Mouse (Mus musculus) gonadal fat pad, adult 2 months (tissue): Measurements from ENCODE around the gene 1700015G11Rik. TPM values are rescaled to one million over a fixed set of nuclear protein-coding genes. Genes with fewer than 3 reads are reported as not detected.

ENCODE experiments used
- DNase-seq: peaks from one replicate; pipeline ENCODE4 v3.0.0-alpha.2; 2012; ENCODE audit warnings: low read depth
- polyA plus RNA-seq: library from polyadenylated mRNA; depleted of rRNA; stranded (reverse); fragments of >200 nt; gene quantifications from 2 replicates; pipeline ENCODE4 v1.2.3, GENCODE M21; 2012; rRNA removed

1700015G11Rik gene
- polyA plus RNA-seq, 1 experiment = 0.49 TPM

DNA sequence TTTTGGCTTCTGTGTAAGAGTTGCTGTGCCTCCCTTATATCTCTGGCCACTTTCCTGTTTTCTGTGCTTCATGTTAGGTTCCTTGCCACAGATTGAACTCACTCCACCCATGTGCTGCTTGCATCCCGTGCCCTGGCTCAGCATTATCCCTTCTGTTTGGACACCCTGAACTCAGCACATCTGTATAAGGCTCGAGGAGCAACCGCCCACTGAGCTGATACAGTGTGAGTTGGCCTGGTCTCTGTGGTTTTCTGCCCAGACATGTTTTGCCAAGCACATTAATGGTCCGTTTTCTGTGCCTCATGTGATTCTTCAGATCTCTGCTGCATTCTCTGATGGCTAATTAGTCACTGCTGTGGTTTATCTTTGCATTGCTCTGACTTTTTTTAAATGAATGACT is 47.9 kb downstream of the 1700015G11Rik start:
- DNase-seq = no peak

DNA sequence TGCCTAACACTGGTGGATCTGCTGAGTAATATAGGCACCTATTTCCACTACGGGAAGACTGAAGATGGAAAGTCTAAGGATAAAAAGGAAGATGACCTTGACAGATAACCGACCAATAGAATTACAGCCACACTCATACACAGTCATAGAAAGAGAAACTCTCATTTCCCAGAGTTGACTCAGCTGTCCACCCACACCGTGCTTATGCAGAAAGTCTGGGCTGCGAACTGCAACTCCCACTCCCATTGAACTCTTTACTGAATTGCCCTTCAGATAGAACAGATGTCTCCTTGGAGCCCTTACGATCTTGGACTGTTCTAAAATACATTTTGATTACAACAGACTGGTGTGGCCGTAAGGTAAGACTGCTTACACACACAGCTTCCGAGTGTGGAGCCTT is 50.8 kb downstream of the 1700015G11Rik start:
- DNase-seq = peak; percentile 16

DNA sequence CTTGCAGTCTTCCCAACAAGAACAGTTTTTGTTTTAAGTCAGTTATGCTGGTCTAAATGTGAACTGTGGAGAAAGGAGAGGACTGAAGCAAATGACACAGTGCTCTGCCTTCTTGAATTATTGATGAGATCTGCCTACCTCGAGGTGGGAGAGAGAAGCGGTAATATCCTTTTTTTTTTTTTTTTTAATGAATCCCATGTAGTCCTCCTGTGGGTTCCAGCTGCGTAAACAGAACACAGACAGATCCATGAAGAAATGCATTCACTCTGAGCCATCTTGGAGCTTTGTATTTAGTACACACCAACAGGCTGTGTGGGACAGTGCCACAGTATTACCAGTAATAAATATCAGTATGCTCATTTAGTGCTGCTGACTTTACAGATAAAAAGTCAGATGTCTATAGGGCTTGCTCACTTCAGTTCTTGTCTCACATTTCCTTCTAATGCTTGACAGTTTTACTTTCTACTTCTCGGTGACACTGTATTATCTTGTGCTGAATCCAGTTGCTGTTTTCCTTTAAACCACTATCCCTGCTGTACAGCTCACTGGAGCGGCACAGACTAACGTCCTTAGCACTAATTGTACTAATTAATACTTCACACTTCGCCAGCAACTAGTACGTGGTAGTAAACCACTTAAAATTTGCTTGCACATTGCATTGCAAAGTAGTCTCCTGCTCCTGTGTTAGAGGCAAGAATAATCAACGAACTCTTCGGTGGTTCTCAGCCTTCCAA is 53.1 kb downstream of the 1700015G11Rik start:
- no peak for DNase-seq

Other genes with a start within 250 kb of the 1700015G11Rik start
- 2.6 and 3.3 TPM in 2 replicates for gene Gas2, start 153.7 kb downstream of the 1700015G11Rik start, polyA plus RNA-seq
- 4.2 and 4.3 TPM in 2 replicates for gene Fancf, start 153.5 kb downstream of the 1700015G11Rik start, polyA plus RNA-seq
- 6.9 and 8.3 TPM in 2 replicates for gene Svip, start 9.7 kb downstream of the 1700015G11Rik start, polyA plus RNA-seq